Mouse (Mus musculus): Measurements from ENCODE around the gene Tomm34.
A peak's percentile ranks its signal among the peaks of the same experiment; 100 is the strongest.

The Tomm34 gene

GRCm38 (mm10) chr2:164009227-164009626 lies 61.7 kb downstream of the Tomm34 start:
- no peak for DNase-seq

DNA sequence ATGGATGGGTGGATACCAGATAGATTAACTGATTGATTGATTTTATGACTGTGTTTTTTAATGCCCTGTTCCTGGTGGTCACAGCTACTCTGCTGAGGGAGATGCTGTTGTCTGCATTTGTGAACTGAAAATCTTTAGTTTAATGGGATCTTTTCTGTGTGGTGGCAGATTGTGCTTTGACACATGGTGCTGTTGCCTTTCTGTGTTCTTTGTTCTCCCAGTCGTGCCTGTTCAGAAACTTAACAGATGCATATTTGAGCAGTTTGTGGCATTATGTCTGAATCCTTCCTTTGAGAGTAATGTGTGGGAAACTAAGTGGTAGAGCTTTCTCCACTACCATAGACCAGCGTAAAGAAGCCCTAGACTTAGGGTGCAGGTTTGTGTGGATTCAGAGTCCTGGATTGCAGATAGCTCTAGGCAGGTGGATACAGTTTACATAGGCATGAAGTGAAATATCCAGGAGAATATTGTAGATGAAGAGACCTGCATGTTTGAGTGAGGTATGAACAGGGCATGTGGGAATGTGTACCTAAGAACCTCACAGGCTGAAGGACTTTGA lies 62.9 kb downstream of the Tomm34 start:
- no peak for DNase-seq

DNA sequence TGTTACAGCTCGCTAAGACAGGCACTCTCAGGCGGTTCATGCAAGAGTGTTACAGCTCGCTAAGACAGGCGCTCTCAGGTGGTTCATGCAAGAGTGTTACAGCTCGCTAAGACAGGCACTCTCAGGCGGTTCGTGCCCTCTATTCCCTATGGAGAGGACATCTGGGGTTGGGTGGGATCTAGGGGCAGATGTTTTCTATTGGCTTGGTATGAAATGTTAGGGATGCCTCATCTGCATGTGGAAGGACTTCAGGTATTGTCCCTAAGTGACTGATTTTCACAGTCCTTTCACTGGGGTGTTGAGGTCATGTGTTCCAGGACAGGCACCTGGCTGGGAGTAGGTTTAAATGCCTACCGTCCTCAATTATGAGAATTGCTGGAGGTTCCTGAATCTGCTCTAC lies 63.4 kb downstream of the Tomm34 start:
- no peak for DNase-seq

DNA sequence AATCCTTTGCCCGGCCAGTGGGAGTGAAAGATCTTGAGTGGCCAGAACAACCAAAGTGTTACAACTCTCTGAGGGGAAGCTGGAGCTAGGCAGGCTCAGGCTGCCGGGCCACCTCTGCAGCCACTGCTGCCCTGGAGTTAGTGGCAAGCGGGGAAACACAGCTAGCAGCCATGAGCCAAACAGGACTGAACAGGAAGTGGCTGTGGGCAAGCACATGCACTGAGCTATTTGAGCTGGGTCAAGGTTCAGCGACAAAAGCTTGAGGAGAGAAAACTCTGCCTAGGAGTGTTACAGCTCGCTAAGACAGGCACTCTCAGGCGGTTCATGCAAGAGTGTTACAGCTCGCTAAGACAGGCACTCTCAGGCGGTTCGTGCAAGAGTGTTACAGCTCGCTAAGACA lies 64.0 kb downstream of the Tomm34 start:
- peak; percentile 49 to 53 for DNase-seq

GRCm38 (mm10) chr2:164004503-164004902 lies 66.5 kb downstream of the Tomm34 start:
- DNase-seq: no peak
